Comparison of ENCODE assay signal across 9 mouse cellular contexts in genomic region chr6:88874868-88875508, GRCm38 (mm10). TPM values are rescaled to one million over a fixed set of nuclear protein-coding genes. Genes with fewer than 3 reads are reported as not detected.
DNase-seq lines count a peak whose midpoint lies in the region; ATAC-seq and TF ChIP-seq lines count a peak whose summit lies in the region.
"Had no signal": no experiment of that assay in that cellular context is flagged by ENCODE, and none has a peak within 500 bp of the region (broad histone marks: within the 10 kb centered on the region; RNA-seq: fewer than 3 reads in every experiment).

Podxl2 (minus strand) TSS chr6:88875044.

- H3K27me3 ChIP-seq in ES-Bruce4 (ENCODE audit: control insufficient read depth, insufficient read depth, low read length, poor library complexity, severe bottlenecking) = no peaks in the 10 kb centered on the region; the same call in 1 of the 2 replicates
- no peaks in the 10 kb centered on the region for H3K27me3 ChIP-seq in forebrain, embryonic 16.5 days (replicated peaks; ENCODE audit: control insufficient read depth, insufficient read depth, low read length)
- H3K27me3 ChIP-seq in heart, postnatal 0 days (ENCODE audit: control insufficient read depth, insufficient read depth, low read length) = peaks cover 20% of the 10 kb centered on the region
- peaks cover 41% of the 10 kb centered on the region for H3K27me3 ChIP-seq in liver, postnatal 0 days (ENCODE audit: insufficient read depth, low read length)

- peak within 1 kb of the TSS; percentile 87 for H3K4me2 ChIP-seq in forebrain, embryonic 16.5 days (ENCODE audit: low read length)
- H3K4me2 ChIP-seq in heart, postnatal 0 days (ENCODE audit: low read depth, low read length) = peak within 1 kb of the TSS; percentile 98
- peak within 1 kb of the TSS; percentile 86 for H3K4me2 ChIP-seq in liver, postnatal 0 days (ENCODE audit: low read depth, low read length)

- H3K4me3 ChIP-seq in ES-Bruce4 (ENCODE audit: low read depth, low read length) = peak within 1 kb of the TSS; percentile 61
- peak within 1 kb of the TSS; percentile 93 for H3K4me3 ChIP-seq in forebrain, embryonic 16.5 days (replicated peaks; ENCODE audit: low read length)
- peak within 1 kb of the TSS; percentile 73 for H3K4me3 ChIP-seq in heart, postnatal 0 days (ENCODE audit: low read depth, low read length)
- H3K4me3 ChIP-seq in liver, postnatal 0 days (ENCODE audit: low read depth, low read length) = peak within 1 kb of the TSS; percentile 49
- H3K4me3 ChIP-seq in olfactory bulb, adult 2 months (ENCODE audit: insufficient read depth, low read depth, low read length) = peak within 1 kb of the TSS; percentile 87

- no peaks in the 10 kb centered on the region for H3K4me1 ChIP-seq in ES-Bruce4 (ENCODE audit: control insufficient read depth, insufficient read depth, low read length)
- peaks cover 36% of the 10 kb centered on the region for H3K4me1 ChIP-seq in forebrain, embryonic 16.5 days (replicated peaks; ENCODE audit: control insufficient read depth, insufficient read depth, low read length)
- peaks cover 5% of the 10 kb centered on the region for H3K4me1 ChIP-seq in heart, postnatal 0 days (ENCODE audit: control insufficient read depth, insufficient read depth)
- peaks cover 11% of the 10 kb centered on the region; the same call in 1 of the 2 replicates for H3K4me1 ChIP-seq in liver, postnatal 0 days (ENCODE audit: insufficient read depth)
- H3K4me1 ChIP-seq in olfactory bulb, adult 2 months (ENCODE audit: control insufficient read depth, insufficient read depth, low read length) = peaks cover 20% of the 10 kb centered on the region

- peak within 1 kb of the TSS; percentile 60 for H3K9ac ChIP-seq in ES-Bruce4 (ENCODE audit: low read depth, poor library complexity, severe bottlenecking)
- H3K9ac ChIP-seq in forebrain, embryonic 16.5 days (replicated peaks; ENCODE audit: low read depth, low read length) = peak within 1 kb of the TSS; percentile 98
- peak within 1 kb of the TSS; percentile 89 for H3K9ac ChIP-seq in heart, postnatal 0 days (replicated peaks; ENCODE audit: low read depth, low read length)
- H3K9ac ChIP-seq in liver, postnatal 0 days (replicated peaks) = no peak within 1 kb of the TSS

- DNase-seq in cerebellum, adult 11-12 months = peak; percentile 89
- peak; percentile 66 for DNase-seq in heart, postnatal 0 days (ENCODE audit: low spot score)
- peak; percentile 70 to 84 for DNase-seq in layer of hippocampus, adult 18-20 months (ENCODE audit: low spot score in 2 of 2)
- DNase-seq in liver, postnatal 0 days = peak; percentile 58
- peak; percentile 88 for DNase-seq in thymus, postnatal 4 days

- TF ChIP-seq CTCF in ES-Bruce4 (IDR thresholded peaks at IDR 0.05; ENCODE audit: low read depth, low read length) = no peak
- no peak for TF ChIP-seq CTCF in heart, postnatal 0 days (IDR thresholded peaks at IDR 0.05; ENCODE audit: low read depth)
- no peak for TF ChIP-seq CTCF in liver, postnatal 0 days (IDR thresholded peaks at IDR 0.05; ENCODE audit: low read depth)
- TF ChIP-seq CTCF in olfactory bulb, adult 2 months (IDR thresholded peaks at IDR 0.05; ENCODE audit: insufficient read depth, low read depth, low read length) = no peak

- H3K9me3 ChIP-seq in ES-Bruce4 (replicated peaks; ENCODE audit: control insufficient read depth, insufficient read depth, low read length, poor library complexity, severe bottlenecking) = no peaks in the 10 kb centered on the region
- H3K9me3 ChIP-seq in forebrain, embryonic 16.5 days (ENCODE audit: control insufficient read depth, low read length) = no peaks in the 10 kb centered on the region
- H3K9me3 ChIP-seq in heart, postnatal 0 days (replicated peaks; ENCODE audit: control insufficient read depth, low read length) = no peaks in the 10 kb centered on the region
- H3K9me3 ChIP-seq in liver, postnatal 0 days (ENCODE audit: low read length) = no peaks in the 10 kb centered on the region

- peak; percentile 64 for ATAC-seq in forebrain, embryonic 16.5 days
- peak; percentile 81 for ATAC-seq in heart, postnatal 0 days (ENCODE audit: insufficient read depth, low read depth)
- peak; percentile 68 for ATAC-seq in liver, postnatal 0 days

- TF ChIP-seq POLR2A in ES-Bruce4 (IDR thresholded peaks at IDR 0.05; ENCODE audit: insufficient read depth, low read length) = no peak
- TF ChIP-seq POLR2A in olfactory bulb, adult 2 months (IDR thresholded peaks at IDR 0.05; ENCODE audit: insufficient read depth, low read depth, low read length) = peak; percentile 54; the same call in 1 of the 2 replicates

- no peak for TF ChIP-seq EP300 in ES-Bruce4 (IDR thresholded peaks at IDR 0.05; ENCODE audit: insufficient read depth, low read depth, low read length)
- no peak for TF ChIP-seq EP300 in heart, postnatal 0 days (IDR thresholded peaks at IDR 0.05; ENCODE audit: low read depth)
- no peak for TF ChIP-seq EP300 in liver, postnatal 0 days (IDR thresholded peaks at IDR 0.05; ENCODE audit: low read depth)

- 4% methylated on average over 51 of the region's 63 CpGs for WGBS in forebrain, embryonic 16.5 days
- 7% methylated on average over 56 of the region's 63 CpGs for WGBS in heart, postnatal 0 days
- WGBS in liver, postnatal 0 days (ENCODE audit: insufficient replicate concordance) = 12% methylated on average over 43 of the region's 63 CpGs
- WGBS in olfactory bulb, adult 2 months = 13% methylated on average over 62 of the region's 63 CpGs

- no peaks in the 10 kb centered on the region for H3K36me3 ChIP-seq in ES-Bruce4 (ENCODE audit: control insufficient read depth, insufficient read depth, low read length, poor library complexity, severe bottlenecking)
- H3K36me3 ChIP-seq in forebrain, embryonic 16.5 days (ENCODE audit: control insufficient read depth, insufficient read depth) = no peaks in the 10 kb centered on the region
- no peaks in the 10 kb centered on the region for H3K36me3 ChIP-seq in heart, postnatal 0 days (replicated peaks; ENCODE audit: control insufficient read depth, insufficient read depth, low read length)
- no peaks in the 10 kb centered on the region for H3K36me3 ChIP-seq in liver, postnatal 0 days (replicated peaks; ENCODE audit: insufficient read depth, low read length)

- H3K27ac ChIP-seq in ES-Bruce4 (ENCODE audit: insufficient read depth, low read length) = no peak within 1 kb of the TSS
- peak within 1 kb of the TSS; percentile 95 for H3K27ac ChIP-seq in forebrain, embryonic 16.5 days (ENCODE audit: low read length)
- H3K27ac ChIP-seq in heart, postnatal 0 days (ENCODE audit: low read depth) = 0 out of 2 replicates have a peak within 1 kb of the TSS, but pooled peaks have one; percentile 38
- H3K27ac ChIP-seq in liver, postnatal 0 days (ENCODE audit: low read depth) = no peak within 1 kb of the TSS
- H3K27ac ChIP-seq in olfactory bulb, adult 2 months (ENCODE audit: insufficient read depth, low read depth, low read length) = peak within 1 kb of the TSS; percentile 71

RNA-seq across cellular contexts. Expression of gene Podxl2, which starts in this region (rescaled TPM):
- polyA plus RNA-seq in ES-Bruce4 (2011; ENCODE audit: insufficient read depth, insufficient read length, low read depth, missing spikeins) = 0.81 and 1.2 TPM in 2 replicates
- 592 and 647 TPM in 2 replicates for polyA plus RNA-seq in forebrain, embryonic 16.5 days (2015; fragmentation: Nextera tagmentation; extraction: Ambion mirVana)
- 90.9 and 101 TPM in 2 replicates for total RNA-seq in heart, postnatal 0 days (2014; rRNA removed; ENCODE audit: low replicate concordance)
- polyA plus RNA-seq in heart, postnatal 0 days (2015; fragmentation: Nextera tagmentation; extraction: Ambion mirVana) = 60.3 and 60.8 TPM in 2 replicates
- total RNA-seq in layer of hippocampus, adult 18-20 months (2021) = 100 to 1,000 TPM; 172 to 184 TPM
- 1.1 and 1.3 TPM in 2 replicates for polyA plus RNA-seq in liver, postnatal 0 days (2015; fragmentation: Nextera tagmentation; extraction: Ambion mirVana)
- polyA plus RNA-seq in olfactory bulb, adult 2 months (2012; ENCODE audit: insufficient read depth, insufficient read length, low replicate concordance, missing spikeins) = 321 TPM in 1 of 2 replicates, not detected in the other
- total RNA-seq: MEL had no signal

Comparison
In these comparisons a context has a peak if more than half of its experiments do, and no peak if none do; other contexts are left out.
1. H3K27ac ChIP-seq: peak in forebrain, embryonic 16.5 days (single experiment), heart, postnatal 0 days (single experiment) and olfactory bulb, adult 2 months (single experiment); none in ES-Bruce4 (single experiment) and liver, postnatal 0 days (single experiment).
2. Peak in every context shown above with its lines, with median percentiles within 50 percentile points of each other: H3K4me3 ChIP-seq, DNase-seq, ATAC-seq and H3K4me2 ChIP-seq.